Mouse (Mus musculus) urinary bladder, postnatal 25 days (tissue): ENCODE measurements around the gene Iqch.

Experiments
- DNase-seq: peaks from one replicate; pipeline ENCODE4 v3.0.0; 2022; ENCODE audit warnings: low spot score

Iqch gene

GRCm38 (mm10) chr9:63612565-63613515 is 10.5 kb upstream of the Iqch start:
- DNase-seq: no peak

GRCm38 (mm10) chr9:63611967-63612366 is 9.7 kb upstream of the Iqch start:
- no peak for DNase-seq

GRCm38 (mm10) chr9:63610841-63611366 is 8.6 kb upstream of the Iqch start:
- DNase-seq: no peak

- DNase-seq: no peak
Measured at GRCm38 (mm10) chr9:63610231-63610630, 7.9 kb upstream of the Iqch start.

- no peak for DNase-seq
Measured at GRCm38 (mm10) chr9:63609776-63610175, 7.5 kb upstream of the Iqch start.

- DNase-seq: no peak
Measured at GRCm38 (mm10) chr9:63609246-63609645, 7.0 kb upstream of the Iqch start.

GRCm38 (mm10) chr9:63608006-63608405 is 5.7 kb upstream of the Iqch start:
- DNase-seq: no peak

GRCm38 (mm10) chr9:63606594-63606993 is 4.3 kb upstream of the Iqch start:
- DNase-seq: no peak

GRCm38 (mm10) chr9:63603849-63604248 is 1.6 kb upstream of the Iqch start:
- no peak for DNase-seq

GRCm38 (mm10) chr9:63596660-63597059 is 5.6 kb downstream of the Iqch start:
- DNase-seq: no peak

GRCm38 (mm10) chr9:63595652-63596051 is 6.6 kb downstream of the Iqch start:
- DNase-seq: no peak

- no peak for DNase-seq
Measured at GRCm38 (mm10) chr9:63595032-63595431, 7.3 kb downstream of the Iqch start.

- no peak for DNase-seq
Measured at GRCm38 (mm10) chr9:63591661-63592256, 10.5 kb downstream of the Iqch start.

- DNase-seq: no peak
Measured at GRCm38 (mm10) chr9:63590592-63590991, 11.7 kb downstream of the Iqch start.

- no peak for DNase-seq
Measured at GRCm38 (mm10) chr9:63589209-63589608, 13.1 kb downstream of the Iqch start.

- DNase-seq: no peak
Measured at GRCm38 (mm10) chr9:63585251-63585650, 17.0 kb downstream of the Iqch start.

- no peak for DNase-seq
Measured at GRCm38 (mm10) chr9:63581778-63582177, 20.5 kb downstream of the Iqch start.

- no peak for DNase-seq
Measured at GRCm38 (mm10) chr9:63580046-63580445, 22.2 kb downstream of the Iqch start.

GRCm38 (mm10) chr9:63579644-63580043 is 22.6 kb downstream of the Iqch start:
- no peak for DNase-seq

- no peak for DNase-seq
Measured at GRCm38 (mm10) chr9:63577469-63577868, 24.8 kb downstream of the Iqch start.

- no peak for DNase-seq
Measured at GRCm38 (mm10) chr9:63572874-63573273, 29.4 kb downstream of the Iqch start.

- DNase-seq: no peak
Measured at GRCm38 (mm10) chr9:63571895-63572294, 30.4 kb downstream of the Iqch start.

GRCm38 (mm10) chr9:63568808-63569207 is 33.5 kb downstream of the Iqch start:
- no peak for DNase-seq
